Mouse (Mus musculus): ENCODE measurements around the gene Vwa8. TPM values are rescaled to one million over a fixed set of nuclear protein-coding genes. Genes with fewer than 3 reads are reported as not detected.

Vwa8 gene
- polyA plus RNA-seq, 1 experiment from 2014 or later, result 8.1 TPM

DNA sequence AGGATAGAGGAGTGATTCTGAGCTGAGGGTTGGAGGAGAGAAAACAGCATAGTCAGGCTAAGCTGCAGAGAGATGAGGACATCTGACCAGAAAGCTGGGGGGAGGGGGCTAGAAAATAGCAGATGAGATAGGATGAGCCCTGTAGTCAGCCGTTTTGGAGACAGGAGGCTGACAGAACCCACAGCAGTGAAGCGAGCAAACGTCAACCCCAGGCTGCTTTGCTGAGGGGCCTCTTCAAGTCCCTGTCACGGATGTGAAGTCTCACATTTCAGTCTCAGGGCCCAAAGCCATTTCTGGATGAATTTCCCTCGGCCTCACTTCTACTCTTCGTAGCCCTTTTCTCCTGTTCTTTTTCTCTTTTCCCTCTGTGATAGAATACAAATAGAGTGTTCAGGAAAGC is 184.5 kb downstream of the Vwa8 start:
- no peak overlapping the region for H3K4me3 ChIP-seq (ENCODE audit: low read depth, low read length)
- H3K9me3 ChIP-seq (replicated peaks; ENCODE audit: control insufficient read depth, low read length), result no peaks in the 10 kb centered on the region
- H3K27ac ChIP-seq (replicated peaks; ENCODE audit: low read depth, low read length), result no peak overlapping the region
- no peak for DNase-seq (ENCODE audit: low spot score)
- H3K36me3 ChIP-seq (replicated peaks; ENCODE audit: control insufficient read depth, insufficient read depth, low read depth, low read length), result no peaks in the 10 kb centered on the region
- no peak overlapping the region for H3K4me2 ChIP-seq (ENCODE audit: low read depth, low read length)
- no peak overlapping the region for H3K9ac ChIP-seq (replicated peaks; ENCODE audit: low read length)
- H3K4me1 ChIP-seq (ENCODE audit: control insufficient read depth, insufficient read depth, low read length), result no peaks in the 10 kb centered on the region; the same call in 1 of the 2 replicates
- H3K27me3 ChIP-seq (ENCODE audit: control insufficient read depth, insufficient read depth, low read length), result no peaks in the 10 kb centered on the region
- WGBS, result 33% methylated on average over 6 of the region's 6 CpGs
- ATAC-seq (replicated peaks; ENCODE audit: insufficient number of reproducible peaks, low FRiP score, low TSS enrichment, low read depth), result no peak

DNA sequence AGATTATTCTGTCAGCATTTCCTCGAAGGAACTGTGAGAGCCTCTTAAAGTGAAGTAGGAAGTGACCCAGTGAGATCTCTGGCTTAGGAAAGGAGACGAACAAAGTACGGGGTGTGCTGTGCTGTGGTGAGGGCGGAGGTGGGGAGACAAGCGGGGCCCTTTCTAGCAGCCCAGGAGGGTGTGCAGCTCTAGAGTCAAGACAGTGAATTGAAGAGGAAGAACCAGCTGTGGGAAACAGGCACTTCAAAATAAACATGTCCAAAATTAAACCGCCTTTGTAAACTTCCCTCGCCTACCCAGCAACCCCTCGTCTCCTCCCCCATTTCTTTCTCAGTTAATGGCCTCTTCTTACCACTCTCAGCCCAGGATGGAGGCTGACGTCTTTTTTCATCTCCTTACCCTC is 185.7 kb downstream of the Vwa8 start:
- ATAC-seq (replicated peaks; ENCODE audit: insufficient number of reproducible peaks, low FRiP score, low TSS enrichment, low read depth) (no peak), DNase-seq (ENCODE audit: low spot score) (no peak)
- Histone ChIP-seq H3K4me1 (ENCODE audit: control insufficient read depth, insufficient read depth, low read length) (no peaks in the 10 kb centered on the region; the same call in 1 of the 2 replicates), H3K4me2 (ENCODE audit: low read depth, low read length) (no peak overlapping the region), H3K27me3 (ENCODE audit: control insufficient read depth, insufficient read depth, low read length) (no peaks in the 10 kb centered on the region), H3K9me3 (replicated peaks; ENCODE audit: control insufficient read depth, low read length) (no peaks in the 10 kb centered on the region), H3K27ac (replicated peaks; ENCODE audit: low read depth, low read length) (no peak overlapping the region; the same call in 1 of the 2 replicates), H3K4me3 (ENCODE audit: low read depth, low read length) (no peak overlapping the region), H3K36me3 (replicated peaks; ENCODE audit: control insufficient read depth, insufficient read depth, low read depth, low read length) (no peaks in the 10 kb centered on the region), H3K9ac (replicated peaks; ENCODE audit: low read length) (no peak overlapping the region)
- 64% methylated on average over 9 of the region's 9 CpGs for WGBS

DNA sequence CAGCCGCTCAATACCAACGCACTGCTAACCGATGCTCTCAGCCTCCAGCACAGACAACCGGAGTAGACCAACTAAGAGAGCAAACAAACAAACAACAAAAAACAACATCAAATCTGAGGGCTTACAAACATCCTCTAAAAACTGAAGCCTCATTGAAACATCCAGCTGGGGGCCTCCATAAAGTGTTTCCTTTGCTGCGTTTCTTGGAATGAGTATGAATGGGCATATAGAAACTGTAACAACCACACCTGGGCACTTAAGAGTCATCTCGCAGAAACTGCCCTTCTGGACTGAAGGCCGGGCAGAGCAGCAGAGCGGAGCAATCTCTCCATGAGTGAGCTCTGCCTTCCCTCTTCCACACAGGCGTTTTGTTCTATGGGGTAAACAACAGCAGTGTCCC is 186.7 kb downstream of the Vwa8 start:
- Histone ChIP-seq H3K9me3 (replicated peaks; ENCODE audit: control insufficient read depth, low read length) (no peaks in the 10 kb centered on the region), H3K36me3 (replicated peaks; ENCODE audit: control insufficient read depth, insufficient read depth, low read depth, low read length) (no peaks in the 10 kb centered on the region), H3K27me3 (ENCODE audit: control insufficient read depth, insufficient read depth, low read length) (no peaks in the 10 kb centered on the region), H3K4me2 (ENCODE audit: low read depth, low read length) (no peak overlapping the region), H3K27ac (replicated peaks; ENCODE audit: low read depth, low read length) (no peak overlapping the region), H3K4me1 (ENCODE audit: control insufficient read depth, insufficient read depth, low read length) (no peaks in the 10 kb centered on the region; the same call in 1 of the 2 replicates), H3K4me3 (ENCODE audit: low read depth, low read length) (no peak overlapping the region), H3K9ac (replicated peaks; ENCODE audit: low read length) (no peak overlapping the region)
- 88% methylated on average over 9 of the region's 9 CpGs for WGBS
- DNase-seq (ENCODE audit: low spot score) (no peak), ATAC-seq (replicated peaks; ENCODE audit: insufficient number of reproducible peaks, low FRiP score, low TSS enrichment, low read depth) (no peak)

DNA sequence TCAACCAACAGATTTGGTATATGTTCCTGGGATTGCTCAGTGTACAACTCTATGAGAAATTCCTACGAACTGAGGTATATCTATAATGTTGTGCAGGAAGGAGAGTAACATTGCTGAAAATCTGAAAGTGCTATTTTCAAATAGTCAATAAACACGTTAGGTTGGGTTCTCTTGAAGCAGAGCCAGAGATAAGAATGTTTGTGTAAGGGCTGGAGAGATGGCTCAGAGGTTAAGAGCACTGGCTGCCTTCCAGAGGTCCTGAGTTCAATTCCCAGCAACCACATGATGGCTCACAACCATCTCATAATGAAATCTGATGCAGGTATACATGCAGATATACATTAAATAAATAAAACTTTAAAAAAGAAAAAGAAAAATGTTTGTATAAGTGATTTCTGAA is 198.3 kb downstream of the Vwa8 start:
- Histone ChIP-seq H3K4me1 (ENCODE audit: control insufficient read depth, insufficient read depth, low read length) (no peaks in the 10 kb centered on the region), H3K36me3 (replicated peaks; ENCODE audit: control insufficient read depth, insufficient read depth, low read depth, low read length) (no peaks in the 10 kb centered on the region), H3K9me3 (replicated peaks; ENCODE audit: control insufficient read depth, low read length) (no peaks in the 10 kb centered on the region), H3K9ac (replicated peaks; ENCODE audit: low read length) (no peak overlapping the region), H3K27me3 (ENCODE audit: control insufficient read depth, insufficient read depth, low read length) (no peaks in the 10 kb centered on the region), H3K27ac (replicated peaks; ENCODE audit: low read depth, low read length) (no peak overlapping the region), H3K4me3 (ENCODE audit: low read depth, low read length) (no peak overlapping the region), H3K4me2 (ENCODE audit: low read depth, low read length) (no peak overlapping the region)
- DNase-seq (ENCODE audit: low spot score) (no peak), ATAC-seq (replicated peaks; ENCODE audit: insufficient number of reproducible peaks, low FRiP score, low TSS enrichment, low read depth) (no peak)
- WGBS, result 79% methylated on average over 2 of the region's 2 CpGs

DNA sequence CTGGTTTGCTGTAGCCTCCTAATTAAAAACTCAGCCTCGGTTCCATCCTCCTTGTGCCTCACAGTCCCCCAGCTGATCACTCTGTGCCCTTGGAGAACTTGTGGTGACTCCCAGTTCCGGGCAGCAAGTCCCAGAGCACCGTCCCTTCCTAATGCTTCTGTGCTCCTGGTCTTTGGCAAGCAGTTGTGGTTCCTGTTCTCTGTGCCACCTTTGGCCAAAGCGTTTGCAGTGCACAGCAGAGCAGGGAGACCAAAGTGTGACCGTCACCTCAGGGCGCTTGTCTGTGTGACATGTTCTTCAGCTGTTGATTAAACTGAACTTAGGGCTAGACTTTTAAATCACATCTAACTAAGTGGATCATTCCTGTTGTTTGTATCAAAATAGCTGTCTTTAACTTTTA is 199.1 kb downstream of the Vwa8 start:
- 84% methylated on average over 6 of the region's 6 CpGs for WGBS
- ATAC-seq (replicated peaks; ENCODE audit: insufficient number of reproducible peaks, low FRiP score, low TSS enrichment, low read depth) (no peak), DNase-seq (ENCODE audit: low spot score) (no peak)
- no peaks in the 10 kb centered on the region for H3K36me3 ChIP-seq (replicated peaks; ENCODE audit: control insufficient read depth, insufficient read depth, low read depth, low read length)
- H3K27ac ChIP-seq (replicated peaks; ENCODE audit: low read depth, low read length), result no peak overlapping the region
- no peaks in the 10 kb centered on the region for H3K4me1 ChIP-seq (ENCODE audit: control insufficient read depth, insufficient read depth, low read length)
- no peak overlapping the region for H3K4me3 ChIP-seq (ENCODE audit: low read depth, low read length)
- no peaks in the 10 kb centered on the region for H3K27me3 ChIP-seq (ENCODE audit: control insufficient read depth, insufficient read depth, low read length)
- no peak overlapping the region for H3K9ac ChIP-seq (replicated peaks; ENCODE audit: low read length)
- H3K4me2 ChIP-seq (ENCODE audit: low read depth, low read length), result no peak overlapping the region
- H3K9me3 ChIP-seq (replicated peaks; ENCODE audit: control insufficient read depth, low read length), result no peaks in the 10 kb centered on the region

DNA sequence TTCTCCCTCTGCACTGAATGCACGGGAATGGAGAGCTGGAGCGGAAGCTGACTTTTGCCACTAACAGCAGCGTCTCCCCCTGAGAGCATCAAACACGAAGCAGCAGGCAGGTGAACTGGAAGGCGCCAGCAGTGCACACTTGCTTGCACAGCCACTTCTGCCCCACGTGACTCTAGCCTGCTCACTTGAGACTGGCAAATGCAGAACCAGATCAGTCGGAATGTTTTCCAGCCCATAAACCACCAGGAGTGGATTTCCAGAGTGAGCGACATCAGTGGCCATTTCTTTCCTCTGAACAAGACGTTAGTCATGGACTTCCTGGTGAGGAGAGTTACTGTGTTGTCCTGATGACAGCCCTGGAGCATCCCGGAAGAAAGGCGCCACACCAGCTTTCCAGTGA is 200.7 kb downstream of the Vwa8 start:
- no peak for ATAC-seq (replicated peaks; ENCODE audit: insufficient number of reproducible peaks, low FRiP score, low TSS enrichment, low read depth)
- Histone ChIP-seq H3K4me1 (ENCODE audit: control insufficient read depth, insufficient read depth, low read length) (no peaks in the 10 kb centered on the region), H3K9me3 (replicated peaks; ENCODE audit: control insufficient read depth, low read length) (no peaks in the 10 kb centered on the region), H3K4me3 (ENCODE audit: low read depth, low read length) (no peak overlapping the region), H3K4me2 (ENCODE audit: low read depth, low read length) (no peak overlapping the region), H3K36me3 (replicated peaks; ENCODE audit: control insufficient read depth, insufficient read depth, low read depth, low read length) (no peaks in the 10 kb centered on the region), H3K27ac (replicated peaks; ENCODE audit: low read depth, low read length) (no peak overlapping the region), H3K9ac (replicated peaks; ENCODE audit: low read length) (no peak overlapping the region), H3K27me3 (ENCODE audit: control insufficient read depth, insufficient read depth, low read length) (no peaks in the 10 kb centered on the region)
- DNase-seq (ENCODE audit: low spot score), result no peak
- WGBS, result 72% methylated on average over 11 of the region's 11 CpGs

DNA sequence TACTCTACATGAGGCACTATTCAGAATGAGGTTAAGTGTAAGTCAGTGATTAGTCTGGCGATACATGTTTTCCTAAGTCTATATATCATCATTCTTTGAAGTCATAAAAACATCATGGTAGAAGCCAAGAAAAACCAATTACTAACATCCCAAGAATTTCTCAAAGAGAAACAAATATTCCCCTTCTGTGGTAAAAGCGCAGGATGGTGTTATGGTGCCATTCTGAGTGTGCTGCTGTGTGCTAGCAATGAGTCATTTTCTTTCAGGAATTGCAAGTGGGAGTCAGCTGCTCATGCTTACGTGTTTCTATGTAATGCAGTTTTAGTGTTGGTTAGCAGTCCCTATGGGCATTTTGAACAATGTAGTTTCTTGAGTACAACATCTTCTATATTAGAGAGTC is 216.8 kb downstream of the Vwa8 start:
- H3K4me1 ChIP-seq (ENCODE audit: control insufficient read depth, insufficient read depth, low read length), result no peaks in the 10 kb centered on the region
- no peak overlapping the region for H3K27ac ChIP-seq (replicated peaks; ENCODE audit: low read depth, low read length)
- no peaks in the 10 kb centered on the region for H3K27me3 ChIP-seq (ENCODE audit: control insufficient read depth, insufficient read depth, low read length)
- no peaks in the 10 kb centered on the region for H3K9me3 ChIP-seq (replicated peaks; ENCODE audit: control insufficient read depth, low read length)
- ATAC-seq (replicated peaks; ENCODE audit: insufficient number of reproducible peaks, low FRiP score, low TSS enrichment, low read depth) (no peak), DNase-seq (ENCODE audit: low spot score) (no peak)
- no peak overlapping the region for H3K9ac ChIP-seq (replicated peaks; ENCODE audit: low read length)
- 85% methylated on average over 3 of the region's 3 CpGs for WGBS
- H3K4me2 ChIP-seq (ENCODE audit: low read depth, low read length), result no peak overlapping the region
- H3K4me3 ChIP-seq (ENCODE audit: low read depth, low read length), result no peak overlapping the region
- H3K36me3 ChIP-seq (replicated peaks; ENCODE audit: control insufficient read depth, insufficient read depth, low read depth, low read length), result no peaks in the 10 kb centered on the region

DNA sequence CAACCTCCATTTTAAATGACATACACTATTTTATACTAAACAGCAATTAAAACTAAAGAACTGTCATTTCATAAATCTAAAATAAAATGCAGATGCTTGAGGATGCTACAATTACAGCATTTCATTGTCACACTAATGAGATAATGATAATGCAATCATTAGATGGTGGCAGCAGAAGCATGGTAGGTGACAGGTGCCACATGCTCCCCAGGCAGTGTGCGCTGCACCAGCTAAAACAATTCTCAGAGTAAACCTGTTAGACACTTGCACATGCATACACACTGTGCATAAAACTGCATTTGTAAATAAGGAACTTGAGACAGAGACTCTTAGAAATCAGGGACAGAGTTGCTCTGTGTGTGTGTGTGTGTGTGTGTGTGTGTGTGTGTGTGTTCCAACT is 220.7 kb downstream of the Vwa8 start:
- no peak for DNase-seq (ENCODE audit: low spot score)
- no peak for ATAC-seq (replicated peaks; ENCODE audit: insufficient number of reproducible peaks, low FRiP score, low TSS enrichment, low read depth)
- no peak overlapping the region for H3K27ac ChIP-seq (replicated peaks; ENCODE audit: low read depth, low read length)
- no peaks in the 10 kb centered on the region for H3K36me3 ChIP-seq (replicated peaks; ENCODE audit: control insufficient read depth, insufficient read depth, low read depth, low read length)
- no peaks in the 10 kb centered on the region for H3K4me1 ChIP-seq (ENCODE audit: control insufficient read depth, insufficient read depth, low read length)
- no peak overlapping the region for H3K4me2 ChIP-seq (ENCODE audit: low read depth, low read length)
- no peak overlapping the region for H3K4me3 ChIP-seq (ENCODE audit: low read depth, low read length)
- H3K27me3 ChIP-seq (ENCODE audit: control insufficient read depth, insufficient read depth, low read length), result no peaks in the 10 kb centered on the region
- WGBS, result 94% methylated on average over 1 of the region's 1 CpGs
- no peaks in the 10 kb centered on the region for H3K9me3 ChIP-seq (replicated peaks; ENCODE audit: control insufficient read depth, low read length)
- no peak overlapping the region for H3K9ac ChIP-seq (replicated peaks; ENCODE audit: low read length)
